Mouse (Mus musculus): Measurements from ENCODE around the gene Tmem95. TPM values are rescaled to one million over a fixed set of nuclear protein-coding genes. Genes with fewer than 3 reads are reported as not detected.
"Not testable (repeated sequence)": the region's sequence is repeated elsewhere in the genome, so short reads cannot be mapped to it uniquely, and the experiment has no call there.

Gene Tmem95
- polyA plus RNA-seq, 1 experiment = not detected

DNA sequence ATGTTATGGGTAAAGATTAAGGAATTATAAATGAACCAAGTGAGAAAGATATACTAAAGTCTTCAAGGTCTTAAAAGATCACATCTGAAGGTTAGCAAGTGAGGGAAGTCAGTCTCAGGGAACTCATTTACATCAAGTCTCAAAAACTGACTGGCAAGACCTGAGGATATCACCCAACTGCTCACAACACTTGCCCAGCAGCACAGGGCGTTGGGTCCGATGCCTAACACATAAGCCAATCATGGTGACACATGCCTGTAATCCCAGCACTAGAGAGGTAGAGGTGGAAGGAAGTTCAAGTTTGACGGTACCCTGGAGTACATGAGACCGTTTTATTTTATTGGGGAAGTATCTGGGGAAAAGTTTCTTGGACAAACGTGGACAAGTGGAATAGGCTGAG is 40.3 kb upstream of the Tmem95 start:
- Histone ChIP-seq H3K27ac (ENCODE audit: insufficient read depth, low read length) (no peak overlapping the region), H3K4me1 (ENCODE audit: control insufficient read depth, insufficient read depth, low read length) (peaks cover 4% of the 10 kb centered on the region), H3K4me3 (ENCODE audit: insufficient read depth, low read length) (no peak overlapping the region)
- no peak for TF ChIP-seq POLR2A (IDR thresholded peaks at IDR 0.05; ENCODE audit: extremely low read depth, insufficient read depth, low read length)

DNA sequence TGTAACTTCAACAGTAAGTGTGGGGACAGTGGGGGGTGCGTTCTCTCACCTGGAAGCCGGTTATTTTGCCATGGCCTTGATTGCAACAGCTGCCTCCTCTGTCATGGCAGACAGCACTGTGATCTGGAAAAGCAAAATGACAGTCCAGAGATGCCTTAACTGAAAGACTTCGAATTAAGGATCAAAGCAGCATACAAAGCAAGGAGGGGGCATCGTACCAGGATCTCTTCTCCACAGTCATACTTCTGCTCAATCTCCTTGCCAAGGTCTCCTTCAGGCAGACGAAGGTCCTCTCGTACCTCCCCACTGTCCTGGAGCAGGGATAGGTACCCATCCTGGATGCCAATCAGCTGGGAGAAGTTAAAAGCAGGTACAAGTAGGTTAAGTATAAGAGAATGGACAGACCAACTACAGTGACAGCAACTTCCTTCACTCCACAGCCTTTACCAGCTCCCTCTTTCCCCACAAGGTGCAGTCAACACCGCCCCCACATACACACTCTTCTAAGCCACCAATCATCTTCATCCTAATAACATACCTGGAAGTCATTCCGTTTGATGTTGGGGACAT is 39.6 kb upstream of the Tmem95 start:
- Histone ChIP-seq H3K4me3 (ENCODE audit: insufficient read depth, low read length) (no peak overlapping the region), H3K4me1 (ENCODE audit: control insufficient read depth, insufficient read depth, low read length) (peaks cover 4% of the 10 kb centered on the region), H3K27ac (ENCODE audit: insufficient read depth, low read length) (no peak overlapping the region)
- TF ChIP-seq POLR2A (IDR thresholded peaks at IDR 0.05; ENCODE audit: extremely low read depth, insufficient read depth, low read length) = no peak
- TF ChIP-seq CTCF (IDR thresholded peaks at IDR 0.05; ENCODE audit: extremely low read depth, insufficient read depth, low read length) = no peak

DNA sequence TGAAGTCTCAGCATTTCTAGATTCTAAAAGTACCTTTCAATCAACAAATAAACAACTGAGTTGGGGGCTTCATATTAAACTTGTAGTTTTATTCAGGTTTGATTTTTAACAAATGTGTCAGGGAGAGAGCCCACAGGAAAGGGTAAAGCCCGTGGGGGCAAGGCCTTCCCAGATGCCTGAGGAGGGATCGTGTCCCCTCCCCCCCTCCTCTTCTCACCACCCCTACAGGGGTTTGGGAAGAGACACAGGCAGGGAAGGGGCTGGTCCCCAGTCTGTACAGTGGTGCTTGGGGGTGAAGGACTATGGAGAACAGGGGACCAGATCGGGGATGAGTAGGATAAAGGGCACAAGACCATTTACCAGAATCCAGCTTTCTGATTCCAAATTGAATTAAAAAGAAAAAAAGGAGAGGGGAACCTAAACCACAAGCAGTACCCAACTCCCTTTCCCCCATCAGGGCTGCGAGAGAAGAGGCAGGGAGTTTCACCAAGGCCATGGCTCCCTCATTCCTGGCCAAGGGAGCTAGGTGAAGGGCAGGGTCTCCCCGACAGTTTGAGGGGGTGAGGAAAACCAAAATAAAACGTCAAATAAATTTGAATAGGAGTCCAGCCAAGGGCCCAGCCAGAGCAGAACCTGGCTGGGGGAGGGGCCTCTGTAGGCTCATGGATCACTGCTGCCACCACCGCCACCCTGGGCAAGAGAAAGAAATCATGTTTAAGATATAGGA is 39.0 kb upstream of the Tmem95 start:
- not testable (repeated sequence) for H3K4me3 ChIP-seq (ENCODE audit: insufficient read depth, low read length); H3K4me1 ChIP-seq (ENCODE audit: control insufficient read depth, insufficient read depth, low read length)

DNA sequence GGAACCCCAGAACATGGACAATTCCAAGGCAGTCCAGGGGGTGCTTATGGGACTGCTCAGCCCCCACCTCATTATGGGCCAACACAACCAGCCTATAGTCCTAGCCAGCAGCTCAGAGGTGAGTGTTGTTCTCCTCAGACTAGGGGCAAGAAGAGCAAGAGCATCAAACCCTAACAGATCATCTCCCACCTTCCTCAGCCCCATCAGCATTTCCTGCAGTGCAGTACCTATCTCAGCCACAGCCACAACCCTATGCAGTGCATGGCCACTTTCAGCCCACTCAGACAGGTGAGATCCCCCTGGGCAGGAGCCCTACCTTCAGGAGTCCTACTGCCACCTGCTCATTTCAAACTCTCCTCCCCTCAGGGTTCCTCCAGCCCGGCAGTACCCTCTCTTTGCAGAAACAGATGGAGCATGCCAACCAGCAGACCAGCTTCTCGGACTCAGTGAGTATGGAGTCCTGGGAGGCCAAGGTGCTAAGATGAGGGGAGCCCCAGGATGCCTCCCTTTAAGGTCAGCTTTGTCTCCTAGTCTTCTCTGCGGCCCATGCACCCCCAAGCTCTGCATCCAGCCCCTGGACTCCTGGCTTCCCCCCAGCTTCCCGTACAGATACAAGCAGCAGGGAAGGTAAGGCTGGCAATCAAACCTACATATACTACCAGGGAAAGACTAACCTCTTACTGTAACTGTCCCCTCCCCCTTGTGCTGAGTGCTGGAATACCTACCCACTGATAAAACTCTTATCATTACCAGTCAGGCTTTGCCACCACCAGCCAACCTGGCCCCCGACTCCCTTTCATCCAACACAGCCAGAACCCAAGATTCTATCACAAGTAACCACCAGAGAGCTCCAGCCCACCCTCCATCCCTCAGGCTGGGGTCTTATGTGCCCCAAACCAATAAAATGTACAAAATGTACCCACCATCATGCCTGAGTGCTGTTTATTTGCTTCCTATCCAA is 38.1 kb upstream of the Tmem95 start:
- TF ChIP-seq POLR2A (IDR thresholded peaks at IDR 0.05; ENCODE audit: extremely low read depth, insufficient read depth, low read length) (0 out of 2 replicates have a peak, but pooled peaks have one; percentile 8), CTCF (IDR thresholded peaks at IDR 0.05; ENCODE audit: extremely low read depth, insufficient read depth, low read length) (no peak)
- Histone ChIP-seq H3K27ac (ENCODE audit: insufficient read depth, low read length) (no peak overlapping the region), H3K4me3 (ENCODE audit: insufficient read depth, low read length) (no peak overlapping the region), H3K4me1 (ENCODE audit: control insufficient read depth, insufficient read depth, low read length) (peaks cover 4% of the 10 kb centered on the region)

More for the DNA sequence above, 39.0 kb upstream of the Tmem95 start:
- not testable (repeated sequence) for H3K27ac ChIP-seq (ENCODE audit: insufficient read depth, low read length)

DNA sequence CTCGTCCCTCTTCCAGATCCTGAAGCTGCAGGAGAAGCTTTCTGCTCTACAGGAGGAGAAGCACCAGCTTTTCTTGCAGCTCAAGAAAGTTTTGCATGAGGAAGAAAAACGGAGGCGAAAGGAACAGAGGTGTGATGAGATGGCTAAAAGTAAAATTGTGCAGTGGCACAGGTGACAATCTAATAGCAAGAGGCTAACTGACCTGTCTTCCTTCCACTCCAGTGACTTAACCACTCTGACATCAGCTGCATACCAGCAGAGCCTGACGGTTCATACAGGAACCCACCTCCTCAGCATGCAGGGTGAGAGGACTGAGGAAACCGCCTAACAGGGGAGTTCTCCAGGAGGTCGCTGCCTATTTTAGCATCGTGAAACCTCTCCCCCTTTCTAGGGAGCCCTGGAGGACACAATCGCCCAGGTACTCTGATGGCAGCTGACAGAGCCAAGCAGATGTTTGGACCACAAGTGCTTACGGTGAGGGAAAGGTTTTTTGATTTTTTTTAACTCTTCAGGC is 37.2 kb upstream of the Tmem95 start:
- Histone ChIP-seq H3K4me3 (ENCODE audit: insufficient read depth, low read length) (peak overlapping the region; percentile 81; the same call in 1 of the 2 replicates), H3K4me1 (ENCODE audit: control insufficient read depth, insufficient read depth, low read length) (peaks cover 4% of the 10 kb centered on the region), H3K27ac (ENCODE audit: insufficient read depth, low read length) (no peak overlapping the region)
- no peak for TF ChIP-seq CTCF (IDR thresholded peaks at IDR 0.05; ENCODE audit: extremely low read depth, insufficient read depth, low read length)
- no peak for TF ChIP-seq POLR2A (IDR thresholded peaks at IDR 0.05; ENCODE audit: extremely low read depth, insufficient read depth, low read length)

DNA sequence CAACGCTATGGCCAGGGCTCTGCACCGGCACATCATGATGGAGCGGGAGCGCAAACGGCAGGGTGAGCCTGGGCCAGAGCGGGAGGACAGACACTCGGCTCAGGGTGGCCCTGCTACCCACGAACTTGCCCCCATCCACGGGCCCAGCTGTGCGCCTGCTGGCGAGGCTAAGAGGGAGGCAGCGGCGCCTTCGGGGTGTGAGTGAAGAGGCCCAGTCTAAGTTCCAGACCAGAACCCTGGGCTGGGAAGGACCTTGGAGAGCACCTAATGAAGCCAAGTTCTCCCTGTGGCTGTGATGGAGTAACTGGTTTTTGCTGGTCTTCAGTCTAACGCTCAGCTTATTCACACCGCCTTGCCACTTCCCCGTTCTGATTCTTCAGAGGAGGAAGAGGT is 36.5 kb upstream of the Tmem95 start:
- peak overlapping the region; percentile 38 for H3K27ac ChIP-seq (ENCODE audit: insufficient read depth, low read length)
- no peak for TF ChIP-seq CTCF (IDR thresholded peaks at IDR 0.05; ENCODE audit: extremely low read depth, insufficient read depth, low read length)
- no peak for TF ChIP-seq POLR2A (IDR thresholded peaks at IDR 0.05; ENCODE audit: extremely low read depth, insufficient read depth, low read length)
- peaks cover 2% of the 10 kb centered on the region; the same call in 1 of the 2 replicates for H3K4me1 ChIP-seq (ENCODE audit: control insufficient read depth, insufficient read depth, low read length)
- H3K4me3 ChIP-seq (ENCODE audit: insufficient read depth, low read length) = peak overlapping the region; percentile 81

DNA sequence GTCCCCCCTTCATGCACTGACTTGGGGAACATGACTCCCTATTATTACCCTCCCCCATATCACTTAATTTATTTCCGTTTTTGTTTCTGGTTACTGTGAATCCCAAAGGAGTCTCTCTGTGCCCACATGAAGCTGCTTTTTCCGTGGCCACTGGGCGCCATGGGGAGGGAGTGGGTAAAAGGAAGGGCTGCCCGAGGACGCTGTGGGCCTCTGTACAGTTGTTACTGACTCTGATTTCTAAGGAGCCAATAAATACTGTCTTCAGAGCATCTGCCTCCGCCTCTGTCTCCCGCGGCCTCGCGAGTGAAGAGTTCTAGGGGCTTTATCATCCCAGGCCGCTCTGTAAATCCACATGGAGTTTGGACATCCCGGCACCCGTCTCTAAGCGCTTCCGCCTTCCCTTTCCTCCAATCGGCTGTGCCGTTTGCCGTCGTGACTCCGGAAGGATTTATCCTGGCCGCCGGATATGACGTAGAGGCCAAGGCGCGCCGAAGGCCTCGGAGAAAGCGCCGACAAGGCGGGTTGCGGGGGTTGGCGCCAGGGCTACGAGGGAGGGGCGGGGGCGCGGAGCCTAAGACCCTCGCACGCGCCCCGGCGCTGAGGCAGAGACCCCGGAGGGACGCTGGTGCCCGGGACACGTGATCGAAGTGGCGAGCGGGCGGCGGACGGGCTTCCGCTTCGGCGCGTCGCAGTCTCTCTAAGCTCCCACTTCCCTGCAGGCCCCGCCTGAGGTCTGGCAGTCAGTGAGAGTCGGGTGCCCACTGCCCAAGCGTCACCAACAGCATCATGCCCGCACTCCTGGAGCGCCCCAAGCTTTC is 35.9 kb upstream of the Tmem95 start, which contains the start of gene Gps2:
Gps2 (plus strand) TSS at position 335 of the 818 bp plus-strand sequence.
- Histone ChIP-seq H3K4me3 (ENCODE audit: insufficient read depth, low read length) (peak within 1 kb of the TSS; percentile 81), H3K27ac (ENCODE audit: insufficient read depth, low read length) (peak within 1 kb of the TSS; percentile 38)

DNA sequence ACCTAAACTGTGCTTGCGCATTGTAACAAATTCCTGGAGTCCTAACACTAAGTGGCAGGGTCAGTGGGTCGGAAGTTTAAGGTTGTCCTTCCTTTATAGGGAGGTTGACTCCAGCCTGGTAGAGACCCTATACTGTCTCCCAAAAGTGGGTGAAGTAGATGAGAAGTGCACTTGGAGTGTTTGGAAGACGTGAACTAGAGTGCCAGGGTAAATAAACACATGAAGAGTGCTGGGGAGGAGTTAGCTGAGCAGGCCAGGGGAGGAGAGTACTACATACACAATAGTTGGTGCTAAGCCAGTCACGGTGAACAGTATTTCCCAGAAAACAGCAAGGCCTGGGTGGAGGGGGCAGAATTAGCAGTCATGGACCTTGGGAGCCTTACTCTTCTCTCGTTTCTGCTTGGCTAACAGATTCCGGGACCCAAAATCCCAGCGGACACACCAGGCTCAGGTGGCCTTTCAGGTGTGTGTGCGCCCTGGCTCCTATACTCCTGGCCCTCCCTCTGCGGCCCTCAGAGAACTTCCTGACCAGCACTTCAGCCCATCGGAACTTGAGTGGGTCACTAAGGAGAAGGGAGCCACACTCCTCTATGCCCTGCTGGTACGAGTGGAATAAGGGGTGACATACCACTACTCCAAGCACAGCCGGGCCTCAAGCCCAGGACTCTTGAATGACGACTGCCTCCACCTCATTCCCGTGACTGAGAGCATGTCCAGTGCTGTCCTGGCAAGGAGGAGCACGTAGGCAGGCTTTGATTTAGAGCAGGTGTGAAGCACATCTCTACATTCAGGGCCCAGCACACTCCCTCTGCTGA is 35.1 kb upstream of the Tmem95 start:
- H3K27ac ChIP-seq (ENCODE audit: insufficient read depth, low read length) = no peak overlapping the region
- no peak overlapping the region; the same call in 1 of the 2 replicates for H3K4me3 ChIP-seq (ENCODE audit: insufficient read depth, low read length)
- TF ChIP-seq CTCF (IDR thresholded peaks at IDR 0.05; ENCODE audit: extremely low read depth, insufficient read depth, low read length) (no peak), POLR2A (IDR thresholded peaks at IDR 0.05; ENCODE audit: extremely low read depth, insufficient read depth, low read length) (no peak)
- H3K4me1 ChIP-seq (ENCODE audit: control insufficient read depth, insufficient read depth, low read length) = peaks cover 2% of the 10 kb centered on the region; the same call in 1 of the 2 replicates

More for the DNA sequence above, 35.9 kb upstream of the Tmem95 start, which contains the start of gene Gps2:
- peaks cover 2% of the 10 kb centered on the region; the same call in 1 of the 2 replicates for H3K4me1 ChIP-seq (ENCODE audit: control insufficient read depth, insufficient read depth, low read length)
- TF ChIP-seq POLR2A (IDR thresholded peaks at IDR 0.05; ENCODE audit: extremely low read depth, insufficient read depth, low read length) (peak; percentile 40; the same call in 1 of the 2 replicates), CTCF (IDR thresholded peaks at IDR 0.05; ENCODE audit: extremely low read depth, insufficient read depth, low read length) (no peak)

Data from cortical plate, adult 2 months (tissue).